Mouse (Mus musculus): Measurements from ENCODE around the gene Hmg20b. TPM values are rescaled to one million over a fixed set of nuclear protein-coding genes. Genes with fewer than 3 reads are reported as not detected.

The Hmg20b gene
- total and polyA plus RNA-seq, 2 experiments from 2014 or later, result 9.6 to 24.5 TPM

- no peak for ATAC-seq (ENCODE audit: low FRiP score)
- Histone ChIP-seq H3K9me3 (ENCODE audit: low read length) (no peaks in the 10 kb centered on the region), H3K4me1 (ENCODE audit: insufficient read depth, low read length) (no peaks in the 10 kb centered on the region), H3K9ac (replicated peaks; ENCODE audit: low read length, poor library complexity, severe bottlenecking) (no peak overlapping the region), H3K4me2 (ENCODE audit: low read depth, low read length, poor library complexity, severe bottlenecking) (no peak overlapping the region), H3K27ac (ENCODE audit: low read depth, low read length) (no peak overlapping the region), H3K36me3 (ENCODE audit: insufficient read depth, low read length) (peaks cover 3% of the 10 kb centered on the region; the same call in 1 of the 2 replicates), H3K27me3 (ENCODE audit: insufficient read depth, low read length) (no peaks in the 10 kb centered on the region), H3K4me3 (ENCODE audit: low read depth, low read length) (no peak overlapping the region)
- no peak for TF ChIP-seq CTCF (IDR thresholded peaks at IDR 0.05)
- DNase-seq (ENCODE audit: low spot score), result no peak
- 87% methylated on average over 9 of the region's 9 CpGs for WGBS
Observed at GRCm38 (mm10) chr10:81301321-81301720, 49.0 kb downstream of the Hmg20b start.

- H3K9me3 ChIP-seq (ENCODE audit: low read length), result no peaks in the 10 kb centered on the region
- 84% methylated on average over 9 of the region's 9 CpGs for WGBS
- H3K4me2 ChIP-seq (ENCODE audit: low read depth, low read length, poor library complexity, severe bottlenecking), result no peak overlapping the region
- H3K27me3 ChIP-seq (ENCODE audit: insufficient read depth, low read length), result no peaks in the 10 kb centered on the region
- ATAC-seq (ENCODE audit: low FRiP score), result no peak
- H3K9ac ChIP-seq (replicated peaks; ENCODE audit: low read length, poor library complexity, severe bottlenecking), result no peak overlapping the region
- H3K4me1 ChIP-seq (ENCODE audit: insufficient read depth, low read length), result no peaks in the 10 kb centered on the region
- no peaks in the 10 kb centered on the region for H3K36me3 ChIP-seq (ENCODE audit: insufficient read depth, low read length)
- no peak overlapping the region for H3K27ac ChIP-seq (ENCODE audit: low read depth, low read length)
- no peak for TF ChIP-seq CTCF (IDR thresholded peaks at IDR 0.05)
- no peak overlapping the region for H3K4me3 ChIP-seq (ENCODE audit: low read depth, low read length)
- DNase-seq (ENCODE audit: low spot score), result no peak
Observed at GRCm38 (mm10) chr10:81300352-81300907, 49.9 kb downstream of the Hmg20b start.

DNA sequence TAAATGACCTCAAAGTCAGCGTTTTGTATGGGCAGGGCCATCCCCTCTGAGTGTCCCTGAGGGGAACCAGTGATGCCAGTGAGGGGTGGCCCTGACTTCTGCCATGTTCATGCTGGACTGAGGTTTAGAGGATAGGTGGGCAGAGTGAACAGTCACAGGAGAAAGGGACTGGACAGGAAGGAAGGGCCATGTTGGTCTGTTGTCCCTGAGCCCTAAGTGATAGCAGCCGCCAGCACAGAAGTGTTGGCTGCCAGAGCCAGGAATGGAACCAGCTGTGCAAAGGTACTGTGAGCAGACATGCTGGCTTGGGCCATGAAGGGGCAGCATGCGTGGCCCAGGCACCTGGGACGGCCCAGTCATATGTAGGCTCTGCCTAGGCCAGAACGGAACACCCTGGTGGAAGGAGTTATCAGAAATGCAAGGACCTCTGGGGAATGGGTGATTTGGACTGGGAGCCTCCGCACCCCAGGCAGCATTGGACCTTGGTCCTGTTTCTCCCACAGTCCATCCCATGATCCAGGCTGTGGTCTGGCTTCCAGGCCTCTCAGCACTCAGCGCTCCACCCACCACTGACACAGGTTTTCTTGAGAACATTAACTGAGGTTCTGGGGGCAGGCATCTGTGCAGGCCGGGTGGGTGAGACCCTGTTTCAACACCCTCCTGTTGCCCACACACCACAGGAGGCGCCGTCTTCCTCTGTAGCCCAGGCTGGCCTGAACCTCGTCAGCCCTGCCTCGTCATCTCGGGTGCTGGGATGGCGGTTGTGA, 50.5 kb downstream of the Hmg20b start:
- no peaks in the 10 kb centered on the region for H3K27me3 ChIP-seq (ENCODE audit: insufficient read depth, low read length)
- no peak overlapping the region for H3K9ac ChIP-seq (replicated peaks; ENCODE audit: low read length, poor library complexity, severe bottlenecking)
- H3K4me2 ChIP-seq (ENCODE audit: low read depth, low read length, poor library complexity, severe bottlenecking), result no peak overlapping the region
- ATAC-seq (ENCODE audit: low FRiP score) (no peak), DNase-seq (ENCODE audit: low spot score) (no peak)
- no peaks in the 10 kb centered on the region for H3K36me3 ChIP-seq (ENCODE audit: insufficient read depth, low read length)
- TF ChIP-seq CTCF (IDR thresholded peaks at IDR 0.05), result no peak
- H3K4me1 ChIP-seq (ENCODE audit: insufficient read depth, low read length), result peaks cover 5% of the 10 kb centered on the region; the same call in 1 of the 2 replicates
- no peak overlapping the region for H3K27ac ChIP-seq (ENCODE audit: low read depth, low read length)
- no peak overlapping the region for H3K4me3 ChIP-seq (ENCODE audit: low read depth, low read length)
- 92% methylated on average over 14 of the region's 14 CpGs for WGBS
- H3K9me3 ChIP-seq (ENCODE audit: low read length), result no peaks in the 10 kb centered on the region

DNA sequence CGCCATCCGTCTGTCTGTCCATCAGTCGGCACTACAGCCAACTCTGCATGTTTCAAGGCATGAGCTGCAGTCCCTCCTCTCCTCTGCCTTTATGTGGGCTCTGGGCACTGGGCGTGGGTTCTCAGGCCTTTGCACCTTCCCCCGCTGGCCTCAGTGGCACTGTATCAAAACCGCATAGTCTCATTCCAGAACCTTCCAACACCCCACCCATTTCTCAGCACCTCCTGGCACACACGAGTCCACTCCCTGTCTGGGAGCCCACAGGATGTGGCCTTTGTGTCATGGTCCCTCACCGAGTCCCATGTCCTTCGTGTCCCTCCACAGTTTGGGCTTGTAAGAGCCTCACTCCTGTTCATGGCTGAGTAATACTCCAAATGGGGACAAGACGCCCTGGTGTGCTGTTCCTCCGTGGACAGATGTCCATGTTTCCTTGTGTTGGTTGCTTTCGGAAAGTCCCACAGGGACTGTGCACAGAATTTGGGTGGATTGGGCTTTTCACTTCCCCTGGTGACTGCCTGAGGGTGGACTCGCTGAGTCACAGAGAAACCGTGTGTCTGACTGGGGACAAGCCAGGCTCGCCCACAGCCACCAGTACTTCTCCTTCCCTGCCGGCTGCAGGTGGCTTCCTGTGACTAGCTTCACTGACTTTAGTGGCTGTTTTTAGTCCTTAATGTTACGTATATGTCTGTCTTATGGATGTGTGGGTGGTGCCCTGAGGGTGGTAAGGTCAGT, 51.7 kb downstream of the Hmg20b start:
- Histone ChIP-seq H3K4me3 (ENCODE audit: low read depth, low read length) (no peak overlapping the region), H3K27ac (ENCODE audit: low read depth, low read length) (no peak overlapping the region), H3K9ac (replicated peaks; ENCODE audit: low read length, poor library complexity, severe bottlenecking) (no peak overlapping the region), H3K27me3 (ENCODE audit: insufficient read depth, low read length) (no peaks in the 10 kb centered on the region), H3K4me2 (ENCODE audit: low read depth, low read length, poor library complexity, severe bottlenecking) (no peak overlapping the region), H3K9me3 (ENCODE audit: low read length) (no peaks in the 10 kb centered on the region), H3K4me1 (ENCODE audit: insufficient read depth, low read length) (peaks cover 18% of the 10 kb centered on the region), H3K36me3 (ENCODE audit: insufficient read depth, low read length) (no peaks in the 10 kb centered on the region)
- ATAC-seq (ENCODE audit: low FRiP score), result no peak
- 95% methylated on average over 17 of the region's 17 CpGs for WGBS
- no peak for TF ChIP-seq CTCF (IDR thresholded peaks at IDR 0.05)
- DNase-seq (ENCODE audit: low spot score), result no peak

DNA sequence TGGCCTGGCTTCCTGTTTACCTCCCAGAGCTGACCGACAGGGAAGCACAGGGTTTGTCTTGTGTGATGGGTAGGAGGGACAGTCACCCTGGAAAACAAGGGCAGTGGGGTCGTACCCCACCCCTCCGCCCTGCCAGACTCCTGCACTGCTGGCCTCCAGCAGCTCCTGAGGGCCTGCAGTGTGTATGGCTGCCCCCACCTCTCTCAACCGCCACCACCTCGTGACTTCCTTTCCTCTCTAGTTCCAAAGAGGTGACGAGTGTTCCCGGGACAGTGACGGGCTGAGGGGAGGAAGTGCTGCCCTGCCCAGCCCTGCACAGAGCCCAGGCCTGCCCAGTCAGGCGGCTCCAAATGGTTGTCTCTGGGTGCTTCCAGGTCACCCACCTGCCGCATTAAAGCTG, 52.4 kb downstream of the Hmg20b start:
- no peak for DNase-seq (ENCODE audit: low spot score)
- H3K4me3 ChIP-seq (ENCODE audit: low read depth, low read length), result no peak overlapping the region

DNA sequence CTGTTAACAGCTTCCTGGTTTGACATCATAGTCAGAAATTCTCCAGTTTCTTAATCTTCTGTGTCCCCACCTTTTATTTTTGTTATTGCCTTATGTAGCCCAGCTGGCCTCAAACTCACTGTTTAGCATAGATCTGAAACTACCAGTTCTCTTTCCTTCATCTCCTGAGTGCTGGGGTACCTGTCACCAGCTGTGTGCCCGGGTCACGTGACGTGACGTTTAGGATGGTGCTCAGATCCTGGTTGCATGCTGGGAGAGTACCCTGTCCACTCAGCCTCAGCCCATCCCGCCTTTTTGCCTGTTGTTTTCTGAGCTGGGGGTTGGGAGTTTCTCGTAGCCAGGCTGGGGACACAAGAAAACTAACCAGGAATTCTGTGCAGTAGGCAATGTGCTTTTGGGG, 53.0 kb downstream of the Hmg20b start:
- no peaks in the 10 kb centered on the region for H3K27me3 ChIP-seq (ENCODE audit: insufficient read depth, low read length)
- ATAC-seq (ENCODE audit: low FRiP score), result no peak
- TF ChIP-seq CTCF (IDR thresholded peaks at IDR 0.05), result no peak
- no peak overlapping the region for H3K4me3 ChIP-seq (ENCODE audit: low read depth, low read length)
- H3K27ac ChIP-seq (ENCODE audit: low read depth, low read length), result no peak overlapping the region
- no peaks in the 10 kb centered on the region for H3K36me3 ChIP-seq (ENCODE audit: insufficient read depth, low read length)
- H3K9me3 ChIP-seq (ENCODE audit: low read length), result no peaks in the 10 kb centered on the region
- WGBS, result 85% methylated on average over 6 of the region's 6 CpGs
- peaks cover 18% of the 10 kb centered on the region for H3K4me1 ChIP-seq (ENCODE audit: insufficient read depth, low read length)
- DNase-seq (ENCODE audit: low spot score), result no peak
- no peak overlapping the region; the same call in 1 of the 2 replicates for H3K9ac ChIP-seq (replicated peaks; ENCODE audit: low read length, poor library complexity, severe bottlenecking)
- H3K4me2 ChIP-seq (ENCODE audit: low read depth, low read length, poor library complexity, severe bottlenecking), result no peak overlapping the region

More for the DNA sequence above, 52.4 kb downstream of the Hmg20b start:
- Histone ChIP-seq H3K36me3 (ENCODE audit: insufficient read depth, low read length) (no peaks in the 10 kb centered on the region), H3K4me2 (ENCODE audit: low read depth, low read length, poor library complexity, severe bottlenecking) (no peak overlapping the region), H3K9me3 (ENCODE audit: low read length) (no peaks in the 10 kb centered on the region), H3K9ac (replicated peaks; ENCODE audit: low read length, poor library complexity, severe bottlenecking) (no peak overlapping the region), H3K4me1 (ENCODE audit: insufficient read depth, low read length) (peaks cover 18% of the 10 kb centered on the region), H3K27ac (ENCODE audit: low read depth, low read length) (no peak overlapping the region), H3K27me3 (ENCODE audit: insufficient read depth, low read length) (no peaks in the 10 kb centered on the region)
- no peak for TF ChIP-seq CTCF (IDR thresholded peaks at IDR 0.05)
- ATAC-seq (ENCODE audit: low FRiP score), result no peak
- WGBS, result 80% methylated on average over 10 of the region's 10 CpGs

Small RNA genes lying within 50 kb of the gene (microRNA-seq; reads per million reads assigned to microRNA genes)
- gene Mir6913 (ENCODE audit: borderline number of aligned reads), result not detected

Other genes starting within 250 kb of the Hmg20b start
Only the 30 nearest of the 32 such genes appear.
- 23.6 and 29.5 TPM in 2 replicates for gene Zbtb7a, start 215.3 kb downstream of the Hmg20b start, total RNA-seq (2014; rRNA removed)
- gene Zbtb7a, start 215.3 kb downstream of the Hmg20b start, polyA plus RNA-seq (2015; fragmentation: Nextera tagmentation; extraction: Ambion mirVana), result 16.1 and 18.0 TPM in 2 replicates
- 31.2 and 38.0 TPM in 2 replicates for gene Pias4, start 182.6 kb downstream of the Hmg20b start, total RNA-seq (2014; rRNA removed)
- 30.1 and 31.3 TPM in 2 replicates for gene Pias4, start 182.6 kb downstream of the Hmg20b start, polyA plus RNA-seq (2015; fragmentation: Nextera tagmentation; extraction: Ambion mirVana)
- gene Eef2, start 173.8 kb downstream of the Hmg20b start, total RNA-seq (2014; rRNA removed), result 2,062 and 2,304 TPM in 2 replicates
- gene Eef2, start 173.8 kb downstream of the Hmg20b start, polyA plus RNA-seq (2015; fragmentation: Nextera tagmentation; extraction: Ambion mirVana), result 440 and 459 TPM in 2 replicates
- gene Dapk3, start 167.5 kb downstream of the Hmg20b start, total RNA-seq (2014; rRNA removed), result 56.7 and 88.8 TPM in 2 replicates
- gene Dapk3, start 167.5 kb downstream of the Hmg20b start, polyA plus RNA-seq (2015; fragmentation: Nextera tagmentation; extraction: Ambion mirVana), result 59.1 and 60.9 TPM in 2 replicates
- not detected in 2 replicates for gene 4930442H23Rik, start 166.6 kb downstream of the Hmg20b start, total RNA-seq (2014; rRNA removed)
- not detected in 2 replicates for gene 4930442H23Rik, start 166.6 kb downstream of the Hmg20b start, polyA plus RNA-seq (2015; fragmentation: Nextera tagmentation; extraction: Ambion mirVana)
- gene Nmrk2, start 148.4 kb downstream of the Hmg20b start, total RNA-seq (2014; rRNA removed), result not detected in 2 replicates
- gene Nmrk2, start 148.4 kb downstream of the Hmg20b start, polyA plus RNA-seq (2015; fragmentation: Nextera tagmentation; extraction: Ambion mirVana), result 0.14 TPM in 1 of 2 replicates, not detected in the other
- 195 and 200 TPM in 2 replicates for gene Atcay, start 119.6 kb downstream of the Hmg20b start, total RNA-seq (2014; rRNA removed)
- gene Atcay, start 119.6 kb downstream of the Hmg20b start, polyA plus RNA-seq (2015; fragmentation: Nextera tagmentation; extraction: Ambion mirVana), result 91.4 and 94.1 TPM in 2 replicates
- 61.3 and 70.2 TPM in 2 replicates for gene Zfr2, start 117.3 kb downstream of the Hmg20b start, total RNA-seq (2014; rRNA removed)
- gene Zfr2, start 117.3 kb downstream of the Hmg20b start, polyA plus RNA-seq (2015; fragmentation: Nextera tagmentation; extraction: Ambion mirVana), result 24.9 and 25.3 TPM in 2 replicates
- gene Matk, start 97.5 kb downstream of the Hmg20b start, total RNA-seq (2014; rRNA removed), result 110 and 114 TPM in 2 replicates
- gene Matk, start 97.5 kb downstream of the Hmg20b start, polyA plus RNA-seq (2015; fragmentation: Nextera tagmentation; extraction: Ambion mirVana), result 96.9 and 108 TPM in 2 replicates
- 145 and 164 TPM in 2 replicates for gene Mrpl54, start 83.5 kb downstream of the Hmg20b start, total RNA-seq (2014; rRNA removed)
- 162 and 179 TPM in 2 replicates for gene Mrpl54, start 83.5 kb downstream of the Hmg20b start, polyA plus RNA-seq (2015; fragmentation: Nextera tagmentation; extraction: Ambion mirVana)
- 45.0 and 64.8 TPM in 2 replicates for gene Apba3, start 83.5 kb downstream of the Hmg20b start, total RNA-seq (2014; rRNA removed)
- gene Apba3, start 83.5 kb downstream of the Hmg20b start, polyA plus RNA-seq (2015; fragmentation: Nextera tagmentation; extraction: Ambion mirVana), result 25.0 and 25.2 TPM in 2 replicates
- gene Tjp3, start 58.9 kb downstream of the Hmg20b start, total RNA-seq (2014; rRNA removed), result 6.5 and 9.2 TPM in 2 replicates
- 5.1 and 6.3 TPM in 2 replicates for gene Tjp3, start 58.9 kb downstream of the Hmg20b start, polyA plus RNA-seq (2015; fragmentation: Nextera tagmentation; extraction: Ambion mirVana)
- 248 and 256 TPM in 2 replicates for gene Pip5k1c, start 57.5 kb downstream of the Hmg20b start, total RNA-seq (2014; rRNA removed)
- 125 and 129 TPM in 2 replicates for gene Pip5k1c, start 57.5 kb downstream of the Hmg20b start, polyA plus RNA-seq (2015; fragmentation: Nextera tagmentation; extraction: Ambion mirVana)
- gene Cactin, start 29.4 kb downstream of the Hmg20b start, total RNA-seq (2014; rRNA removed), result 19.5 and 22.7 TPM in 2 replicates
- 18.4 and 20.2 TPM in 2 replicates for gene Cactin, start 29.4 kb downstream of the Hmg20b start, polyA plus RNA-seq (2015; fragmentation: Nextera tagmentation; extraction: Ambion mirVana)
- 4.3 and 7.0 TPM in 2 replicates for gene Tbxa2r, start 21.7 kb downstream of the Hmg20b start, total RNA-seq (2014; rRNA removed)
- gene Tbxa2r, start 21.7 kb downstream of the Hmg20b start, polyA plus RNA-seq (2015; fragmentation: Nextera tagmentation; extraction: Ambion mirVana), result 3.8 and 4.7 TPM in 2 replicates
- gene Gipc3, start 7.2 kb downstream of the Hmg20b start, total RNA-seq (2014; rRNA removed), result 0.09 and 0.16 TPM in 2 replicates
- not detected in 2 replicates for gene Gipc3, start 7.2 kb downstream of the Hmg20b start, polyA plus RNA-seq (2015; fragmentation: Nextera tagmentation; extraction: Ambion mirVana)
- gene Mfsd12, start 7.0 kb upstream of the Hmg20b start, total RNA-seq (2014; rRNA removed), result 31.9 and 40.6 TPM in 2 replicates
- gene Mfsd12, start 7.0 kb upstream of the Hmg20b start, polyA plus RNA-seq (2015; fragmentation: Nextera tagmentation; extraction: Ambion mirVana), result 13.6 and 15.4 TPM in 2 replicates
- gene 4930404N11Rik, start 15.3 kb upstream of the Hmg20b start, total RNA-seq (2014; rRNA removed), result 1.4 TPM in 1 of 2 replicates, not detected in the other
- 0.47 and 0.54 TPM in 2 replicates for gene 4930404N11Rik, start 15.3 kb upstream of the Hmg20b start, polyA plus RNA-seq (2015; fragmentation: Nextera tagmentation; extraction: Ambion mirVana)
- gene Fzr1, start 28.0 kb upstream of the Hmg20b start, total RNA-seq (2014; rRNA removed), result 92.6 and 98.3 TPM in 2 replicates
- gene Fzr1, start 28.0 kb upstream of the Hmg20b start, polyA plus RNA-seq (2015; fragmentation: Nextera tagmentation; extraction: Ambion mirVana), result 147 and 149 TPM in 2 replicates
- 120 and 132 TPM in 2 replicates for gene Dohh, start 33.9 kb upstream of the Hmg20b start, total RNA-seq (2014; rRNA removed)
- gene Dohh, start 33.9 kb upstream of the Hmg20b start, polyA plus RNA-seq (2015; fragmentation: Nextera tagmentation; extraction: Ambion mirVana), result 95.8 and 115 TPM in 2 replicates
- 0.88 and 2.7 TPM in 2 replicates for gene Gm48551, start 34.0 kb upstream of the Hmg20b start, total RNA-seq (2014; rRNA removed)
- 5.8 and 10.2 TPM in 2 replicates for gene Gm48551, start 34.0 kb upstream of the Hmg20b start, polyA plus RNA-seq (2015; fragmentation: Nextera tagmentation; extraction: Ambion mirVana)
- 6.6 TPM in 1 of 2 replicates, not detected in the other for gene Gm48552, start 38.5 kb upstream of the Hmg20b start, total RNA-seq (2014; rRNA removed)
- 1.6 and 3.9 TPM in 2 replicates for gene Gm48552, start 38.5 kb upstream of the Hmg20b start, polyA plus RNA-seq (2015; fragmentation: Nextera tagmentation; extraction: Ambion mirVana)
- 1.5 and 1.7 TPM in 2 replicates for gene Smim24, start 42.6 kb upstream of the Hmg20b start, total RNA-seq (2014; rRNA removed)
- 1.1 and 2.0 TPM in 2 replicates for gene Smim24, start 42.6 kb upstream of the Hmg20b start, polyA plus RNA-seq (2015; fragmentation: Nextera tagmentation; extraction: Ambion mirVana)
- 16.2 and 17.4 TPM in 2 replicates for gene Nfic, start 105.2 kb upstream of the Hmg20b start, total RNA-seq (2014; rRNA removed)
- 19.1 and 21.3 TPM in 2 replicates for gene Nfic, start 105.2 kb upstream of the Hmg20b start, polyA plus RNA-seq (2015; fragmentation: Nextera tagmentation; extraction: Ambion mirVana)
- 142 and 206 TPM in 2 replicates for gene Celf5, start 132.2 kb upstream of the Hmg20b start, total RNA-seq (2014; rRNA removed)
- 61.5 and 74.0 TPM in 2 replicates for gene Celf5, start 132.2 kb upstream of the Hmg20b start, polyA plus RNA-seq (2015; fragmentation: Nextera tagmentation; extraction: Ambion mirVana)
- gene Ncln, start 145.9 kb upstream of the Hmg20b start, total RNA-seq (2014; rRNA removed), result 83.0 and 93.1 TPM in 2 replicates
- 58.1 and 63.3 TPM in 2 replicates for gene Ncln, start 145.9 kb upstream of the Hmg20b start, polyA plus RNA-seq (2015; fragmentation: Nextera tagmentation; extraction: Ambion mirVana)
- 0.09 and 0.16 TPM in 2 replicates for gene S1pr4, start 149.7 kb upstream of the Hmg20b start, total RNA-seq (2014; rRNA removed)
- gene S1pr4, start 149.7 kb upstream of the Hmg20b start, polyA plus RNA-seq (2015; fragmentation: Nextera tagmentation; extraction: Ambion mirVana), result 0.40 and 0.41 TPM in 2 replicates
- 0.94 and 2.1 TPM in 2 replicates for gene Gna15, start 173.7 kb upstream of the Hmg20b start, total RNA-seq (2014; rRNA removed)
- gene Gna15, start 173.7 kb upstream of the Hmg20b start, polyA plus RNA-seq (2015; fragmentation: Nextera tagmentation; extraction: Ambion mirVana), result 1.1 and 1.2 TPM in 2 replicates
- gene Gna11, start 194.7 kb upstream of the Hmg20b start, total RNA-seq (2014; rRNA removed), result 108 and 130 TPM in 2 replicates
- gene Gna11, start 194.7 kb upstream of the Hmg20b start, polyA plus RNA-seq (2015; fragmentation: Nextera tagmentation; extraction: Ambion mirVana), result 107 and 108 TPM in 2 replicates
- 539 and 662 TPM in 2 replicates for gene Aes, start 209.0 kb upstream of the Hmg20b start, total RNA-seq (2014; rRNA removed)
- gene Aes, start 209.0 kb upstream of the Hmg20b start, polyA plus RNA-seq (2015; fragmentation: Nextera tagmentation; extraction: Ambion mirVana), result 805 and 854 TPM in 2 replicates